Mouse (Mus musculus) ovary, postnatal 14 days (tissue): ENCODE data around the gene Atrx.

Experiments
- DNase-seq: peaks from one replicate; pipeline ENCODE4 v3.0.0; 2022; ENCODE audit warnings: low spot score

The Atrx gene

DNA sequence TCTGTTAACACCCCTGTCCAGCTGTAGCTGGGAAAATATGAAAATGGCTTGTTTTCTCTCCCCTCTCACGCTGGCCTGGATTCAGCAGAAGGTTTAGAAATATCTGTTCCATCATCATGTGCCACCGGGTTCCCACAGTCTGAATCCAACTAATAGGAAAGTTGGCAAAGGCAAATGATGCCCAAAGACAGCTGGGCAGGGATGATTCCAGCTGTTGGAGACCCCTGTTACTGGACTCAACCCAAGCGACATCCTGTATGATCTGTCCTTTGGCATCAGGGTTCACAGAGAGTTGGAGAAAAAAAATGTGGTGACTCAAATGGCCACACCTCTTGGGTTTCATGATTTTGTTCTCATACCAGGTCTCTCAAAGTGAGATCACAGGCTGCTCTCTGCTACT, 161.3 kb downstream of the Atrx start:
- DNase-seq: no peak

GRCm38 (mm10) chrX:105767177-105767764, 161.9 kb downstream of the Atrx start:
- DNase-seq: no peak

DNA sequence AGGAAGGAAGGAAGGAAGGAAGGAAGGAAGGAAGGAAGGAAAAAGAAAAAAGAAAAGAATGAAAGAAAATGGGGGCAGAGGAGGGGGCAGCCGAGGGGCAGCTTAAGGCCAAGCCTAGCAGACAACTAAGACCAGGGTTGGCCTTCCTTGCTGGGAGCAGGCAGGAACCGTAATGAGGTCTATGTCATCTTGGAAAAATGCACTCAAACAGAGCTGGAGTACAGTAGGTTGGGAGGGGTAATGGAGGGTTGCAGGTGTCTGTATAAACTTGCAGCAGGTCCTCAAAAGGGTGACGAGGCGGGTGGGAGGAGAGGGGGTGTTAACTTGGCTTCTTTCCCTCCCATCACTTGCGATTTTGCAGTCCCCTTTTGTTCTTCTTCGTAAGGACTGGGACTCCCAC, 163.2 kb downstream of the Atrx start:
- no peak for DNase-seq

- no peak for DNase-seq
Measured at GRCm38 (mm10) chrX:105765005-105765706, 164.0 kb downstream of the Atrx start.

- DNase-seq: no peak
Measured at GRCm38 (mm10) chrX:105764162-105765004, 164.8 kb downstream of the Atrx start, which contains the start of gene Fgf16. Fgf16 (plus strand) TSS chrX:105764279.

- DNase-seq: no peak
Measured at GRCm38 (mm10) chrX:105763612-105764011, 165.6 kb downstream of the Atrx start.

- DNase-seq: no peak
Measured at GRCm38 (mm10) chrX:105762847-105763527, 166.2 kb downstream of the Atrx start.
